Mouse (Mus musculus) bone marrow macrophage, adult 2 months (primary cell): ENCODE measurements around the gene Cd300c.

ENCODE experiments used
- CTCF ChIP-seq: IDR thresholded peaks from 2 replicates; pipeline ENCODE4 v1.5.1; 2012; ENCODE audit warnings: low read depth, mild to moderate bottlenecking, low read length, moderate library complexity
- POLR2A ChIP-seq: IDR thresholded peaks from 2 replicates; pipeline ENCODE4 v1.6.1; 2012; ENCODE audit warnings: mild to moderate bottlenecking, low read depth, low read length, borderline replicate concordance

GRCm38 (mm10) chr11:114908086-114908485 is 60.9 kb downstream of the Cd300c start:
- TF ChIP-seq CTCF (no peak), POLR2A (no peak)
